Mouse (Mus musculus) liver (tissue): ENCODE results near the gene Pbx3.

Source experiments
- DNase-seq: peaks from one replicate; pipeline ENCODE4 v3.0.0-alpha.2; 2020; ENCODE audit warnings: mixed read lengths

Gene Pbx3

DNA sequence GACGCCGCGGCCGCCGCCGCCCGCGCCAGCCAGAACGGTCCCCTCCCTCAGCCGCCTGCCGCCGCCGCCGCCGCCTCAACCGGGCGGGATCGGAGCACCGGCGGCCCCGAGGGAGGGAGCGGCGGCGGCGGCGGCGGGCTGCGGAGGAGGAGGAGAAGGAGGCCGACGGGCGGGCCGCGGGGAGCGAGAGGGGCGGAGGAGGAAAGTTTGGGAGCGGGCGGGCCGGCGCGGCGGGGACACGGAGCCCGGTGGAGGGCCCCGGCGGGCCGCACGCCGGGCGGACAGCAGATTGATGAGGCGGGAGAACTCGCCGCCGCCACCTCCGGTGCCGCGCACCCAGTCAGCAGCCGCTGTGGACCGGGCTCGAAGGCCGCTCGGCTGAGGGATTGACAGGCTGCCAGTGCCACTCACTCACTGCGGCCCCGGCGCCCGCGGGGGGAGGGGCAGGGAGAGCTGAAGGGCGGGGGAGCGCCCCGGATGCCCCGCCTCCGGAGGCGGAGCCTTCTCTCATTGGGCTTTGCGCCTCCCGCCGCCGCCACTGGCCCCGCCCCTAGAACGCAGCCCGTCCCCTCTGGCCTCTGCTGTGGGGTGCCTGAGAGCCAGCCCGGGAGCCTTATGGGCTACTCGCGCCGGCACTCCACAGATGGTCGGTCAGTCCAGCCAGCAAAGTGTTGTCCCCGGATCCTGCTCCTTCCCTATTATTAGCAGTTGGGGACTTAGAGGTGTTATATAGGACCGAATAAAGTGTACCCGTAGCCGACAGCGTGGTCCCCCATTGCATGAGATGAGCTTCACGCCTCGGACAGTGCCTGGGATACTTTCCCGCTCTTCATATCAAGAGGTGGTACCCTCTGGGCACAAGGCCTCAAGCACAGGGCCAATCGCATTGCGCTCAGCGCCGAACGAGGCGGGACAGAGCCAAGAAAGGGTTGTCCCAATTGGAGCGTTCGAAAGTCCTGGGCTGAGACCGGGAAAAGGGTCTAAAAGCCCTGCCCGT, at the start of gene Pbx3:
Pbx3 (minus strand) TSS at position 838 of the 997 bp plus-strand sequence.
- DNase-seq = peak; percentile 99

- no peak for DNase-seq
Observed at GRCm38 (mm10) chr2:34420256-34420655, 47.3 kb upstream of the Pbx3 start.

- no peak for DNase-seq
Observed at GRCm38 (mm10) chr2:34409741-34410340, 36.9 kb upstream of the Pbx3 start.

DNA sequence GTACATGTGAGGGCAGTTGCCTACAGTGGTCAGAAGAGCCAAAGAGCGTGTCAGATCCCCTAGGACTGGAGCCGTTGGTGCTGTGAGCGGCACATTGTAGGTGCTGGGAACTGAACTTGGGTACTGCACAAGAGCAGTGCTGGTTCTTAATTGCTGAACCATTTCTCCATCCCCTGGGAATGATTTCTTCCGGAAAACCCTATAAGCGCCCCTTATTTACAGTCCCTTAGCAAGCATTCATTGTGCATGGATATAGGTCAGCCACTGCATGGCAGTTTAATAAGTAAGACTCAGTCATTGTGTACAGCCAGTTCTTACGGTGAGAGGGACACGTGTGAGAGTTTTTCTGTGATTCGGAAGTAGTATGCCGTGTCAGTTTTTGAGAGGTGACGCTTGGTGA, 35.4 kb upstream of the Pbx3 start:
- DNase-seq = no peak

DNA sequence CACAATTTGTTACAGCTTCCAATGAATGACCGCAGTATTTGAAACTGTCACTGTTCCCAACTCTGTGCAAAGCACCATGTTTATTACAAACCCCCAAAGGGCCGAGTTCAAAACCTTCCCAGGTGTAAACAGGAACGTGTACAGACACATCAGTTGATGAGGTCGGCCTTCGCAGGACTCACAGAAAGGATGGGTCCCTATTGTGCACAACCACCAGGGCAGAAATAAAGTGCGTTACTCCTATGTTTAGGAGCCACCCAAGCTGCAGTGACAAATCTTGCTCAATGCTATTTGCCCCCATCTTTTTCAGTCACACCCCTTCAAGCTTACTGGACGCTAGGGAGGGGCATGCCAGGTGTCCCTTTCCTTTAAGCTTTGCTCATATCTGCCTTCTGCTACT, 34.7 kb upstream of the Pbx3 start:
- DNase-seq = peak; percentile 5

GRCm38 (mm10) chr2:34406601-34407464, 33.9 kb upstream of the Pbx3 start, which contains the start of gene Mapkap1:
Gene Mapkap1, plus strand, starts transcription at chr2:34406771.
- peak; percentile 99 for DNase-seq

DNA sequence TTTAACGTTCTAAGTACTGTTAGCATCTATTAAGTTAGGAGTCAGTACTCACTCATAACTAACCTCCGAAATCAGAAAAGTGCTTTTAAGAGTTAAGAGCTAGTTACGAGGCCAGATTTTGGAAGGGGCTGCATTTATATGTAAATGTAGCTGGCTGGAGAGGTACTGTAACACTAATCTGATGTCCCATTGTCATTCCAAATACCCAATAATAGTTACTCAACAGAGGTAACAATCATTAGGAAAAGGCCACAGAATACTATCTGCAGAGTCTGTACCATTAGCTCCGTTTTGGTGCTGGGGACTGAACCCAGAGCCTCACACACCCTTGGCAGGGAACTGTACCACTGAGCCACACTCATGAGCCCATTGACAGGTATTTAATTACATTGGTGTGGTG, 26.6 kb upstream of the Pbx3 start:
- DNase-seq = no peak

- DNase-seq = no peak
Observed at GRCm38 (mm10) chr2:34378930-34379329, 6.0 kb upstream of the Pbx3 start.

- DNase-seq = no peak
Observed at GRCm38 (mm10) chr2:34374349-34374748, 1.4 kb upstream of the Pbx3 start.

DNA sequence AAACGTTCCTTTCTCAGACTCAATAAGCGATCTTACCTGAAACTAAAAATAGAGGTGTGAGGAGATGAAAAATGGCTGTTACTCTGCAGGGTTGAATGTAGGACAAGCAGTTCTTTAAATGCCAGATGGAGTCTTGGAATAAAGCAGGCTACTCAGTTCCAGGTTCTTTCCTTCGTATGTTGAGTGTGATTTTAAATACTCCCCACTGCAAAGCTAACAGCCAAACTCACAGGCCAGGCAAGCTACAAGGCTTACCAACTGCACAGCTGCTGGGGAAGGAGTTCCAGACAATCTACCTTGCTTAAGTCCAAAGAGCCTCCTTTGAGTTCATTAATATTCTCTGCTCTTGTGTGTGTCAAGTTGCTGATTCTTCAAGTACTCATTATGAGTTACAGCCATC, 944 bp upstream of the Pbx3 start:
- DNase-seq = no peak

- DNase-seq = peak; percentile 78
Observed at GRCm38 (mm10) chr2:34371441-34372304, 1.3 kb downstream of the Pbx3 start.

DNA sequence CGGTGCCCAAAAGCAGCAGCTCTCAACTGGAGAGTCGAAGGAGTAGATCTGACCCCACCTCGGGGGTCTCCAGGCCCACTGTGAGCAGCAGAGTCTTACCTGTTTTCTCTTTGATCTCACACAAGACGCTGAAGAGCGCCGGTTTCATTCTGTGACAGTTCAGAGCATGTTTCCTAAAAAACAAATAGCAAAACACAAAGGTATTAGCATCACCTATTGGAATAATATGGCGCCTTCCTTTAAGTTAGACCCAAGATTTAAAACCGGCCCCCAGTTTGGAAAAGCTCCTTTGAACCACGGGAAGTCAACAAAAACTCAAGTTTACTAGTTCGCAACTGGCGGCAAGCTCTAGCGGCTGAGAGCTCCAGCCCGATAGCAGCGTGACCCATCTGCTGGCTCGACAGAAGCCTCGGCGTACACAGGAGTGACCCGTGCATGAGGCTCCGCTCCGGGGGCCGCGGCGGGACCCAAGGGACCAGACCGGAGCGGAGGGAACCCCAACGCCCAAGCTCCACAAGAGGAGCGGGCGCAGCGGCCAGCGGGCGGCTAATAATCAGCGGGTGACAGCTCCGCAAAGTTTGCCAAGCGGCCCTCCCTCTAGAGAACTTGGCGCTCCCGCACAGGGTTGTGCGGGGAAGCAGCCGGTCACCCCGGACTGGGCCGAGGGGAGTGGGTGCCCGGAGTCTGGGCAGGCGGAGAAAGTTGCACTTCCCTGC, 2.1 kb downstream of the Pbx3 start:
- peak; percentile 76 for DNase-seq

DNA sequence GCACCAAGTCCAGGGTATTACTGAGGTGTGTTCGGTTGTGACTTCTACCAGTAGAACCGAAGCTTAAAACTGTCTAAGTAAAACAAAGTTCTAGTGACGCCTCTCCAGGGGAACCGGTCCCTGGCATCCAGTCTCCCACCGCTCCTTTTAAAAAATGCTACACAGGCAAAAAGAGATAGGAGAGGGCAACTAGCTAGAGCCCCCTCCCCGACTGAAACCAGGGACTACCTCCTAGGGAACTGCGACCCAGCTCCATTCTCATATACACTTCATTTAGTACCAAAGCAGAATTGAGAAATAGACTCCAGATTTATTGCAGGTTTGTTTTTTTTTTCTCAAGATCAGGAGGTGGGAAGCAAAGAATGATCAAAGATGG, 2.6 kb downstream of the Pbx3 start:
- no peak for DNase-seq

DNA sequence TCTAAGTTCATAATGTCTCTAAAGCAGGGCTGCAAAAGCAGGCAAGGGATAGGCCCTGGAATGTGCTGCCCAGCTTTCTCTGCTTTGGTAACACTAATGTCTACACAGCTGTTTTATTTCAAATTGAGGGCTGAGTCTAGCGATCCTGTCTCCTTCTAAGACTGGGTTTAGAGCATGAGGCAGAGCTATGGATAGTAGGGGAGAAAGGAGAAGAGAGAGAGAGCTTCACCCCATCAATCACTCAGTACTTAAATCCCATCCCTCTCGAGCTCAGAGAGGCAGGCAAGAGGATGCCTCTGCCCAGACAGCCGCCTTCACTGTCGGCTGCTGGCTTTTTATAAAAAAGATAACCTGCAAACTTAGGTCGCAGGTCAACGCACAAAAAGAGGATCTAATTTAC, 4.5 kb downstream of the Pbx3 start:
- no peak for DNase-seq

DNA sequence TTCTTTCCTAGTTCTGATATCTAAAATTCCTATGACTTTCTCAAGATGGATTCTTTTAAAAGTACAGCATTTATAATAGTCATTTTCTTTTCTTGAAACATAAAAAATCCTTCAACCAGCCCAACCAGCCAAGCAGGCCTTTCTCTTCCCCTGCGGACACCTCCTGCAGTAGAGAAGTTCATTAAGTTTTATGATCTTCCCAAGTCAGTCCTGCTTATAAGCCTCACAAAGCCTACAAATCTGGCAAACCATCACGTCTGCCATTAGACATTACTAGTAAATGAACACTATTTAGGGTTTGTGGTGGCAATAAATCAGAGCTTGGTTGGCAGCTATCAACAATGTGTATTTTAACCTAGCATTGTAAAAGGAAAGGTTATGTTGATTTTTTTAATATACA, 5.9 kb downstream of the Pbx3 start:
- no peak for DNase-seq

DNA sequence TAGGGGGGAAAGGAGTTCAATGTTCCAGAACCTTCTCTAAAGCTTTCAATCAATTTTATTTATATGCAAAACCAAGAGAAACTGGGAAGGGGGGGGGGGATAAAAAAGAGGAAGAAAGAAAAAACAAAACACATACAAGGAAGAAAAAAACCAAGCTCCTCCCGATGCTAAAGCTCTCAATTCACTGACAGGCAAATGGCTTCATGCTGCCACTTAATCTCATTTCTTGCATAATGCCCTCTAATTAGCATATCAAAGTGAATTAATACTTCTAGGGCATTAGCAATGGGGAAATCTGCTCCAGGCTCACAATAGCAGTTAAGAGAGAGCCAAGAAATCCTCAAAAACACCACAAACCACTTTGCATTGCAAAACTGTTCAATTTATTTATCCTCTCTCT, 9.3 kb downstream of the Pbx3 start:
- DNase-seq = no peak

- DNase-seq = no peak
Observed at GRCm38 (mm10) chr2:34355801-34356211, 17.1 kb downstream of the Pbx3 start.

GRCm38 (mm10) chr2:34352006-34352405, 20.9 kb downstream of the Pbx3 start:
- DNase-seq = no peak

DNA sequence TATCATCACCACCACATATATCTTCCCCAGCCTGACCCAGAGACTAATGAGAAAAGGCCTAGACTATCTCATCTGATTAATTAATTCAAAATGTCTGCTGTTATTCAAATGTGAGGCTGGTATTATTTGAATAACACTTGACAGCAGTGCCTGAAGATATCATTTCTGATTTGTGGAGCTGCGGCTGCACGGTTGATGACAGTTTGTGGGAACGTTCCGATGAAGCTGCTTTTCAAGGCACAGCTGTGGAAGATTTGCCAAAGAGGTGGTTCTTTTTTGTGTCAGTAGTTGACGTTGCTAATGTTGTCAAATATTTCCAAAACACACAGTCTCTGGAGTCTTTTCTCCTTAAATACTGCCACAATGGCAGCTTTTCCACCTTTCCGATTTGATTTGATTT, 25.8 kb downstream of the Pbx3 start:
- DNase-seq = no peak

DNA sequence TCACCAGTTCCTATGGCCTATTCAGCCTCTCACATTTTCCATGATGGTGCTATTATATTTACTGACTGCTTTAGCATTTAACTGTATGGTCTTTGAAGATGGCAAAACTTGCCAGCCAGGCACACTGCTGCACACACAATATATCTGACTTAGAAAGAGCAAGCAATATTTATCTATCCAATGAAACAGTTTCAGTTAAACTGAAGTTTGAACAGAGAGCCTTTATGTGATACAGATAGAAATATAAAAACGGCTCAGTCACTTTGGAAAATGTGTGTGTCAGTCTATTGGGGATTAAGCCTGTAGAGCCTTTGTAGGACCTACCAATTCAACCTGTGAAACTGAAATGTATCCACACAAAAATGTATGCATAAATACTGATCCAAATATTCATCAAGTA, 74.3 kb downstream of the Pbx3 start:
- DNase-seq = no peak

DNA sequence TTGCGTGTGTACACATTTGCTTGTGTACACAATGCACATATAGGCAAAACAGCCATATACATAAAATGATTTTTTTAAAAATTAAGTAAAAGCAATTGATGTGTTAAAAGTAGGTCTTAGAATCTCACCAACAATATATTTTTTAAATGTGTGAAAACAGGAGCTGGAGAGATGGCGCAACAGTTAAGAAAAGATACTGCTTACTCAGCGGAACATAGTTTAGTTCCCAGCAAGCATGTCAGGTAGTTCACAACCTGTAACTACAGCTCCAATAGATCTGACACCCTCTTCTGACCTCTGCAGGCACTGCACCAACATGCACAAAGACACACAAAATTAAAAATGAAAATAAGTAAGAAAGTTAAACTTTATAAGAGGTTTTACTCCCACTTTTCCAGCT, 74.7 kb downstream of the Pbx3 start:
- no peak for DNase-seq

DNA sequence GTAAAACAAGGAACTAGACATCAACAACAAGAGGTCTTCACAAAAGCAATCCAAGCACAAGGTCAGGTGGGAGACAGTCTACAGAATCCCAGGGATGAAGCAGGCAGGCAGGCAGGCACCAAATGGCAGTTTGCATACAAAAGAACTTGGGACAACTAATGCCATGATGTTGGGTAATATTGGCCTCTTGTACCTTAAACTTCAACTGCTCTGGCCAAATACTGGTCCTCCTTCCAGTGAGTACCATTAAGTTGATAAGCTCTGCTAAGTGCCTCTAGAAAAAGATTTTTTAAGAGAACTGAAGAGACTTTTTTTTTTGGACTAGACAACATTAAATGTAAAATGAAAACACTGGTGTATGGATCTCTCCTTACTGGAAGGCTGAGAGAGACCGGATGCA, 83.2 kb downstream of the Pbx3 start:
- DNase-seq = no peak
